Mouse (Mus musculus): ENCODE data around the gene Prmt3. TPM values are rescaled to one million over a fixed set of nuclear protein-coding genes. Genes with fewer than 3 reads are reported as not detected.
A peak's percentile ranks its signal among the peaks of the same experiment; 100 is the strongest.

Prmt3 gene
- polyA plus RNA-seq, 1 experiment from 2014 or later, result 55.3 TPM

GRCm38 (mm10) chr7:49863753-49864152, 85.6 kb downstream of the Prmt3 start:
- Histone ChIP-seq H3K9ac (replicated peaks) (no peak overlapping the region), H3K9me3 (no peaks in the 10 kb centered on the region), H3K27me3 (no peaks in the 10 kb centered on the region), H3K4me1 (no peaks in the 10 kb centered on the region), H3K27ac (replicated peaks) (no peak overlapping the region), H3K36me3 (peaks cover 7% of the 10 kb centered on the region; the same call in 1 of the 2 replicates), H3K4me3 (no peak overlapping the region), H3K4me2 (replicated peaks) (no peak overlapping the region)
- 0 out of 2 replicates have a peak, but pooled peaks have one; percentile 21 for ATAC-seq (replicated peaks)
- 32% methylated on average over 3 of the region's 3 CpGs for WGBS

GRCm38 (mm10) chr7:49869656-49870055, 91.5 kb downstream of the Prmt3 start:
- Histone ChIP-seq H3K9me3 (no peaks in the 10 kb centered on the region), H3K9ac (replicated peaks) (no peak overlapping the region), H3K36me3 (no peaks in the 10 kb centered on the region), H3K27ac (replicated peaks) (peak overlapping the region; percentile 9; the same call in 1 of the 2 replicates), H3K4me1 (no peaks in the 10 kb centered on the region), H3K4me3 (no peak overlapping the region), H3K27me3 (no peaks in the 10 kb centered on the region), H3K4me2 (replicated peaks) (no peak overlapping the region)
- WGBS, result 84% methylated on average over 5 of the region's 5 CpGs
- no peak for ATAC-seq (replicated peaks)

GRCm38 (mm10) chr7:49870276-49870675, 92.1 kb downstream of the Prmt3 start:
- no peaks in the 10 kb centered on the region for H3K9me3 ChIP-seq
- WGBS, result 65% methylated on average over 3 of the region's 3 CpGs
- H3K27ac ChIP-seq (replicated peaks), result peak overlapping the region; percentile 9; the same call in 1 of the 2 replicates
- H3K27me3 ChIP-seq, result no peaks in the 10 kb centered on the region
- H3K36me3 ChIP-seq, result no peaks in the 10 kb centered on the region
- no peak overlapping the region for H3K9ac ChIP-seq (replicated peaks)
- no peak overlapping the region for H3K4me3 ChIP-seq
- H3K4me2 ChIP-seq (replicated peaks), result no peak overlapping the region
- no peaks in the 10 kb centered on the region for H3K4me1 ChIP-seq
- peak; percentile 81 for ATAC-seq (replicated peaks)

GRCm38 (mm10) chr7:49877307-49877706, 99.2 kb downstream of the Prmt3 start:
- 90% methylated on average over 5 of the region's 5 CpGs for WGBS

GRCm38 (mm10) chr7:49879051-49879450, 100.9 kb downstream of the Prmt3 start:
- Histone ChIP-seq H3K27me3 (no peaks in the 10 kb centered on the region), H3K27ac (replicated peaks) (no peak overlapping the region), H3K4me2 (replicated peaks) (peak overlapping the region; percentile 15; the same call in 1 of the 2 replicates), H3K4me1 (peaks cover 14% of the 10 kb centered on the region), H3K4me3 (no peak overlapping the region), H3K9me3 (no peaks in the 10 kb centered on the region), H3K36me3 (no peaks in the 10 kb centered on the region), H3K9ac (replicated peaks) (no peak overlapping the region)
- 15% methylated on average over 13 of the region's 13 CpGs for WGBS
- 0 out of 2 replicates have a peak, but pooled peaks have one; percentile 8 for ATAC-seq (replicated peaks)

More at GRCm38 (mm10) chr7:49877307-49877706, 99.2 kb downstream of the Prmt3 start:
- 0 out of 2 replicates have a peak, but pooled peaks have one; percentile 24 for ATAC-seq (replicated peaks)
- no peak overlapping the region for H3K27ac ChIP-seq (replicated peaks)
- H3K4me1 ChIP-seq, result peaks cover 5% of the 10 kb centered on the region
- no peaks in the 10 kb centered on the region for H3K9me3 ChIP-seq
- H3K4me3 ChIP-seq, result no peak overlapping the region
- H3K27me3 ChIP-seq, result no peaks in the 10 kb centered on the region
- H3K4me2 ChIP-seq (replicated peaks), result no peak overlapping the region
- no peaks in the 10 kb centered on the region for H3K36me3 ChIP-seq
- H3K9ac ChIP-seq (replicated peaks), result no peak overlapping the region

- no peak for ATAC-seq (replicated peaks)
Measured at GRCm38 (mm10) chr7:49879998-49880707, 102.0 kb downstream of the Prmt3 start.

GRCm38 (mm10) chr7:49882288-49882687, 104.1 kb downstream of the Prmt3 start:
- Histone ChIP-seq H3K4me1 (peaks cover 14% of the 10 kb centered on the region), H3K4me3 (no peak overlapping the region), H3K9ac (replicated peaks) (no peak overlapping the region), H3K36me3 (no peaks in the 10 kb centered on the region), H3K4me2 (replicated peaks) (no peak overlapping the region), H3K9me3 (no peaks in the 10 kb centered on the region), H3K27ac (replicated peaks) (0 out of 2 replicates have a peak overlapping the region, but pooled peaks have one; percentile 25), H3K27me3 (no peaks in the 10 kb centered on the region)
- WGBS, result 24% methylated on average over 4 of the region's 4 CpGs
- no peak for ATAC-seq (replicated peaks)

More at GRCm38 (mm10) chr7:49879998-49880707, 102.0 kb downstream of the Prmt3 start:
- H3K4me1 ChIP-seq, result peaks cover 14% of the 10 kb centered on the region
- H3K27me3 ChIP-seq, result no peaks in the 10 kb centered on the region
- H3K36me3 ChIP-seq, result no peaks in the 10 kb centered on the region
- WGBS, result 71% methylated on average over 8 of the region's 8 CpGs
- H3K9me3 ChIP-seq, result no peaks in the 10 kb centered on the region
- H3K4me3 ChIP-seq, result no peak overlapping the region
- H3K27ac ChIP-seq (replicated peaks), result no peak overlapping the region
- H3K4me2 ChIP-seq (replicated peaks), result no peak overlapping the region
- H3K9ac ChIP-seq (replicated peaks), result no peak overlapping the region

- 15% methylated on average over 16 of the region's 16 CpGs for WGBS
- H3K4me2 ChIP-seq (replicated peaks), result 0 out of 2 replicates have a peak overlapping the region, but pooled peaks have one; percentile 2
- ATAC-seq (replicated peaks), result 0 out of 2 replicates have a peak, but pooled peaks have one; percentile 53
- no peaks in the 10 kb centered on the region for H3K9me3 ChIP-seq
- H3K36me3 ChIP-seq, result no peaks in the 10 kb centered on the region
- H3K4me3 ChIP-seq, result no peak overlapping the region
- peak overlapping the region; percentile 25 for H3K27ac ChIP-seq (replicated peaks)
- H3K9ac ChIP-seq (replicated peaks), result 0 out of 2 replicates have a peak overlapping the region, but pooled peaks have one; percentile 17
- no peaks in the 10 kb centered on the region for H3K27me3 ChIP-seq
- H3K4me1 ChIP-seq, result peaks cover 14% of the 10 kb centered on the region
Measured at GRCm38 (mm10) chr7:49882694-49883389, 104.7 kb downstream of the Prmt3 start.

- Histone ChIP-seq H3K4me1 (peaks cover 4% of the 10 kb centered on the region), H3K9ac (replicated peaks) (no peak overlapping the region), H3K36me3 (no peaks in the 10 kb centered on the region), H3K4me2 (replicated peaks) (no peak overlapping the region), H3K27me3 (no peaks in the 10 kb centered on the region), H3K27ac (replicated peaks) (no peak overlapping the region), H3K9me3 (no peaks in the 10 kb centered on the region), H3K4me3 (no peak overlapping the region)
- no peak for ATAC-seq (replicated peaks)
- WGBS, result 85% methylated on average over 2 of the region's 2 CpGs
Measured at GRCm38 (mm10) chr7:49887776-49888390, 109.7 kb downstream of the Prmt3 start.

- no peak overlapping the region for H3K27ac ChIP-seq (replicated peaks)
- 77% methylated on average over 2 of the region's 2 CpGs for WGBS
- H3K4me2 ChIP-seq (replicated peaks), result no peak overlapping the region
- no peak overlapping the region for H3K4me3 ChIP-seq
- H3K36me3 ChIP-seq, result no peaks in the 10 kb centered on the region
- no peaks in the 10 kb centered on the region for H3K4me1 ChIP-seq
- no peaks in the 10 kb centered on the region for H3K27me3 ChIP-seq
- H3K9ac ChIP-seq (replicated peaks), result no peak overlapping the region
- ATAC-seq (replicated peaks), result no peak
- no peaks in the 10 kb centered on the region for H3K9me3 ChIP-seq
Measured at GRCm38 (mm10) chr7:49894786-49895185, 116.6 kb downstream of the Prmt3 start.

- ATAC-seq (replicated peaks), result no peak
- Histone ChIP-seq H3K4me2 (replicated peaks) (no peak overlapping the region), H3K9me3 (no peaks in the 10 kb centered on the region), H3K9ac (replicated peaks) (no peak overlapping the region), H3K4me3 (no peak overlapping the region), H3K36me3 (no peaks in the 10 kb centered on the region), H3K27me3 (no peaks in the 10 kb centered on the region), H3K4me1 (no peaks in the 10 kb centered on the region), H3K27ac (replicated peaks) (no peak overlapping the region)
- WGBS, result 85% methylated on average over 6 of the region's 6 CpGs
Measured at GRCm38 (mm10) chr7:49895296-49895695, 117.2 kb downstream of the Prmt3 start.
